Mouse (Mus musculus): ENCODE results near the gene Speer1. TPM values are rescaled to one million over a fixed set of nuclear protein-coding genes. Genes with fewer than 3 reads are reported as not detected.
"Not testable (repeated sequence)": the region's sequence is repeated elsewhere in the genome, so short reads cannot be mapped to it uniquely, and the experiment has no call there.

The Speer1 gene
- polyA plus RNA-seq (2015; fragmentation: Nextera tagmentation; extraction: Ambion mirVana): not detected in 2 replicates

DNA sequence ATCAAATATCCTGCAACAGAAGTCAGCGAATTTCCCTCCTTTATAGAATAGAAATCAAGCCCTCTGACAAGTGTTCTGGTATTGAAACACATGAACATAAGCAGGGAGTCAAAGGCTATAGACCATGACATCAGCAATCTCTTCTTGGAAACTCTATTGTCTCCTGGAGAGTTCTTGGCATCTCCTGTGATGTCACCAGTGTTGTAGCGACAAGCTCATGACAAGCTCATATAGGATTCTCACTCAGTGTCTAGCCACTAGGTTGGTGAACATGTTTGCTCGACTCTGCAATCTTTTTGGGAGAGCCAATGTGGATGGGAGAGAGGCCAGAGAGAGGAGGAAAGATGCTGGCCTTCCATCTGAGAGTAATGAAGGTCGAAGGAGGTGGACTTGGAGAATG is at the start of gene Speer1:
Gene Speer1, plus strand, starts transcription at position 301 of the 400 bp plus-strand sequence.
- WGBS: 75% methylated on average over 1 of the region's 4 CpGs

More for the DNA sequence above, at the start of gene Speer1:
- not testable (repeated sequence) for H3K36me3 ChIP-seq (ENCODE audit: control insufficient read depth, insufficient read depth); H3K4me3 ChIP-seq (ENCODE audit: low read depth, low read length); H3K4me2 ChIP-seq (replicated peaks; ENCODE audit: low read depth); H3K27me3 ChIP-seq (replicated peaks; ENCODE audit: control insufficient read depth, insufficient read depth, low read length); H3K9me3 ChIP-seq (ENCODE audit: control insufficient read depth); H3K4me1 ChIP-seq (replicated peaks; ENCODE audit: control insufficient read depth, insufficient read depth, low read length); H3K9ac ChIP-seq (ENCODE audit: low read depth, low read length); ATAC-seq; H3K27ac ChIP-seq (ENCODE audit: low read depth, low read length)

Other genes with a start within 250 kb of the Speer1 start
- gene Gm8879, start 213.9 kb upstream of the Speer1 start, polyA plus RNA-seq (2015; fragmentation: Nextera tagmentation; extraction: Ambion mirVana): not detected in 2 replicates
- not detected in 2 replicates for gene Gm5861, start 158.4 kb upstream of the Speer1 start, polyA plus RNA-seq (2015; fragmentation: Nextera tagmentation; extraction: Ambion mirVana)
- not detected in 2 replicates for gene Gm8890, start 85.5 kb upstream of the Speer1 start, polyA plus RNA-seq (2015; fragmentation: Nextera tagmentation; extraction: Ambion mirVana)
- gene Gm8897, start 74.9 kb downstream of the Speer1 start, polyA plus RNA-seq (2015; fragmentation: Nextera tagmentation; extraction: Ambion mirVana): not detected in 2 replicates
- not detected in 2 replicates for gene Gm8906, start 161.2 kb downstream of the Speer1 start, polyA plus RNA-seq (2015; fragmentation: Nextera tagmentation; extraction: Ambion mirVana)